Mouse (Mus musculus): ENCODE data around the gene Unk.

Unk gene

GRCm38 (mm10) chr11:116106154-116106962, 76.2 kb downstream of the Unk start:
- DNase-seq (ENCODE audit: low read depth, low spot score) = no peak
- no peaks in the 10 kb centered on the region for H3K36me3 ChIP-seq (ENCODE audit: control insufficient read depth, insufficient read depth, low read length, poor library complexity, severe bottlenecking)
- H3K27me3 ChIP-seq (ENCODE audit: control insufficient read depth, insufficient read depth, low read length, poor library complexity, severe bottlenecking) = no peaks in the 10 kb centered on the region

GRCm38 (mm10) chr11:116106963-116107776, 77.0 kb downstream of the Unk start:
- no peaks in the 10 kb centered on the region for H3K36me3 ChIP-seq (ENCODE audit: control insufficient read depth, insufficient read depth, low read length, poor library complexity, severe bottlenecking)
- no peaks in the 10 kb centered on the region for H3K27me3 ChIP-seq (ENCODE audit: control insufficient read depth, insufficient read depth, low read length, poor library complexity, severe bottlenecking)
- no peak for DNase-seq (ENCODE audit: low read depth, low spot score)

GRCm38 (mm10) chr11:116107777-116108285, 77.7 kb downstream of the Unk start:
- DNase-seq (ENCODE audit: low read depth, low spot score) = no peak
- Histone ChIP-seq H3K27me3 (ENCODE audit: control insufficient read depth, insufficient read depth, low read length, poor library complexity, severe bottlenecking) (no peaks in the 10 kb centered on the region), H3K36me3 (ENCODE audit: control insufficient read depth, insufficient read depth, low read length, poor library complexity, severe bottlenecking) (no peaks in the 10 kb centered on the region)

GRCm38 (mm10) chr11:116108464-116109137, 78.5 kb downstream of the Unk start:
- Histone ChIP-seq H3K27me3 (ENCODE audit: control insufficient read depth, insufficient read depth, low read length, poor library complexity, severe bottlenecking) (no peaks in the 10 kb centered on the region), H3K36me3 (ENCODE audit: control insufficient read depth, insufficient read depth, low read length, poor library complexity, severe bottlenecking) (no peaks in the 10 kb centered on the region)
- no peak for DNase-seq (ENCODE audit: low read depth, low spot score)

- peak; percentile 47 for DNase-seq (ENCODE audit: low read depth, low spot score)
- no peaks in the 10 kb centered on the region for H3K36me3 ChIP-seq (ENCODE audit: control insufficient read depth, insufficient read depth, low read length, poor library complexity, severe bottlenecking)
- H3K27me3 ChIP-seq (ENCODE audit: control insufficient read depth, insufficient read depth, low read length, poor library complexity, severe bottlenecking) = no peaks in the 10 kb centered on the region
Measured at GRCm38 (mm10) chr11:116109441-116110081, 79.4 kb downstream of the Unk start.

- no peaks in the 10 kb centered on the region for H3K27me3 ChIP-seq (ENCODE audit: control insufficient read depth, insufficient read depth, low read length, poor library complexity, severe bottlenecking)
- no peaks in the 10 kb centered on the region for H3K36me3 ChIP-seq (ENCODE audit: control insufficient read depth, insufficient read depth, low read length, poor library complexity, severe bottlenecking)
- DNase-seq (ENCODE audit: low read depth, low spot score) = no peak
Measured at GRCm38 (mm10) chr11:116110131-116110530, 80.0 kb downstream of the Unk start.

GRCm38 (mm10) chr11:116110540-116110939, 80.4 kb downstream of the Unk start:
- Histone ChIP-seq H3K36me3 (ENCODE audit: control insufficient read depth, insufficient read depth, low read length, poor library complexity, severe bottlenecking) (no peaks in the 10 kb centered on the region), H3K27me3 (ENCODE audit: control insufficient read depth, insufficient read depth, low read length, poor library complexity, severe bottlenecking) (no peaks in the 10 kb centered on the region)
- no peak for DNase-seq (ENCODE audit: low read depth, low spot score)

All from splenic B cell, adult 2 months (primary cell).